Mouse (Mus musculus) neural tube, embryonic 10.5 days (tissue): ENCODE data around the gene Smarcc2.

ENCODE experiments used
- DNase-seq: peaks from one replicate; pipeline ENCODE4 v3.0.0-alpha.2; 2017; ENCODE audit warnings: low spot score; ENCODE audit errors: extremely low spot score

Smarcc2 gene

DNA sequence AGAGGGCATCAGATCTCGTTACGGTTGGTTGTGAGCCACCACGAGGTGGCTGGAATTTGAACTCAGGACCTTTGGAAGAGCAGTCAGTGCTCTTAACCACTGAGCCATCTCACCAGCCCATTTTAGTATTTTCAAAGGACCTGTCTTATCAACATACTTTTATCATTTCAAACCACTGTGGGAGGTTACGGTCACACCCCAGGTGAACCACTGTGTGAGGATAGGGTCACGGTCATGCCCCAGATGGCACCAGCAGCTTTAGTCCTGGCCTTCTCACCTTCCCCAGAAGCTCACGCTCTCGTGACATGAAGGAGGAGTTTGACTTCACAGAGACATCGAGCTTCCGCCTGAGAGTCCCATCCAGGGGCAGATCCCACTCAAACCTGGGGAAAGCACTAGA, 52.1 kb downstream of the Smarcc2 start:
- no peak for DNase-seq

DNA sequence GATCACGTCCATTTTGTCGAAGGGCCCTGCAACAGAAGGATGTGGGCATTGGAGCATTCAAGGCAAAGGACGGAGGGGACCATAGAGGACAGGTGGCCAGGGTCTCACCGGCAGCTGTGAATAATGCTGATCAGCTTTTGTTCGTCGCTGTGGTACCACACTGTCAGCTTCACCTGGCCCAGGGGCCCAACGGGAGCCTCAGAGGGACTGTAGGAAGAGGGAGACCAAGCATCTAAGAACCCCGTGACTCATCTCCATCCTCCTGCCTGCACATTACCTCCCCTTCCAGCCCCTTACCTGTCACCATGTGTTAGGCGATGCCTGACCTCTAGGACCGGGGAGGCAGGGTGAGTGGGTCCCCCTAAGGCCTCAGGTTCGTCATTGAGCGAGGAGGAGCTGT, 52.7 kb downstream of the Smarcc2 start:
- DNase-seq = no peak

DNA sequence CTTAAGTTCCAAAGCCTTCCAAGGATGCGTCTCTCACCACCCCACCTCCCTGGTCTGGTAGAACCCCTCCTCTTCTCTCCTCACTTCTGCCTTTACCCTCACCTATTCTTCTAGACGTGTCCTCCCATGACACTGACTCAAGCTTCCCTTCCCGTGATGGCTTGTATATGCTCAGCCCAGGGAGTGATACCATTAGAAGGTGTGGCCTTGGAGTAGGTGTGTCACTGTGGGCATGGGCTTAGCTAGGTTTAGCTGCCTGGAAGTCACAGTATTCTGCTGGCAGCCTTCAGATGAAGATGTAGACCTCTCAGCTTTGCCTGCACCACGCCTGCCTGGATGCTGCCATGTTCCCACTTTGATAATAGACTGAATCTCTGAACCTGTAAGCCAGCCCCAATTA, 56.0 kb downstream of the Smarcc2 start:
- no peak for DNase-seq

DNA sequence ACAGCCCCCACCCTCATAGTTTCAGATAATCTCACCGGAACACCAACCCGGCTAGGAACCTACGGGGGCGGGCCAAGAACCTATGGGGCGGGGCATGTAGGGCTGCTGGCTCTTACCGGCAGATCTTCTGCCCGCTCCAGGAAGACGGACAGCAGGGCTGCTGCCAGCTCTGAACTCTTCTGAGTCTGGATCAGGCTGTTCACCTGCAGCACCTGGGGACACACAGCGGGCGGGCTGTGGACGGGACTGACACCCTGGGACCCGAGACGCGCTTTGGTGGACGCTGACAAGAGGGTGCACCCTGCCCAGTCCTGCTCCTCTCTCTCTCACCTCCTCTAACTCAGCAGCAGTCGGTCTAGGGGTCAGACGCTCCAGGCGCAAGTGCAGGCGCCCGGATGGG, 57.0 kb downstream of the Smarcc2 start:
- no peak for DNase-seq

DNA sequence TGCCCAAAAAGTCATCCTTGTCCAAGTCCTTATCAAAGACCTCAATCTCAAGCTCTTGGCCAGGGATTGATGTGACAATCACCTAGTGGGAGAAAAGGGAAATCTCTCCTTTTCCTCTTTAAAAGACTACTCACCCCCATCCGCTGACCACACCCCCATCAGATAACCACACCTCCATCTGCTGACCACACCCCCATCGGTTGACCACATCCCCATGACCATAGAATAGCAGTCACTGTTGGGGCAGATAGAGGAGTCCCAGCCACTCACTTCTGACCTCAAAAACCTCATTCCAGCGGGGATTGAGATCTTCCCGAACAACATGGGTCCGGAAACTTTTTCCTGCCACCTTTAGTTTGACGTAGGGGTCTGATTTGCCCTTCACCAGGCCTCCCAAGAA, 57.6 kb downstream of the Smarcc2 start:
- no peak for DNase-seq

DNA sequence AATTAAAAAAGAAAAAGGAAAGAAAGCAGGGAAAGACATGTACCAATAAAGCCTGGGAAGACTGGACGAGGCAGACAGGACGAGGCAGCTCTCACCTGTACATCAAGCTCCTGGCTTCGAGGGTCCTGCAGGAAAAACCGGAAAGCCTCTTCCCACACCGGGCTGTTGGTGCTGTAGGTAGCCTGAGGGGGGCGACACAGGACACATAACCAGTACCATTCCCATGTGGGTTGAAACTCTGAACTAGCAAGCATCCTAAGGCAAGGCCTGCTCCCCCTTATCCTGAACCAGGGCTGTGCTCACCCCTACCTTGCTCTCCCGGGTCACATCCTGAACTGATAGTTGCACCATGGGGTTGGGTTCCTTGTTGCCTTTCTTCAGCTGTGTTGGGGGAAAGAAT, 59.8 kb downstream of the Smarcc2 start:
- no peak for DNase-seq

DNA sequence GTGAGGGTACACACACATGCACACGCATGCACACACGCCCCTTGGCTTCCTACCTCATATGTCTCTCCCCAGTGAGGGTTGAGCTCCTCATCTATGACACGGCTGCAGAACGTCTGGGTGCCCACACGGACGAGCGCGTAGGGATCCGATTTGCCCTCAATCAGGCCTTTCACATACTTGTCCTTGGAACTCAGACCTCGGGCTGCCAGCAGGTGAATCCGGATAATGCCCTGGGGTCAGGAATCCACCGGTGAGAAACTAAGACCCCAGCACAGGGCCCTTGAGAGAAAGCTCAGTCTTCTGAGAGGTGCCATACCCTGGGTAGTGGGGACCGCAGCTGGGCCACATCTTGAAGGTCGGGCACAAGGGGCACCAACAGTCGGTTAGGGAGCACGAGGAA, 61.5 kb downstream of the Smarcc2 start:
- no peak for DNase-seq

DNA sequence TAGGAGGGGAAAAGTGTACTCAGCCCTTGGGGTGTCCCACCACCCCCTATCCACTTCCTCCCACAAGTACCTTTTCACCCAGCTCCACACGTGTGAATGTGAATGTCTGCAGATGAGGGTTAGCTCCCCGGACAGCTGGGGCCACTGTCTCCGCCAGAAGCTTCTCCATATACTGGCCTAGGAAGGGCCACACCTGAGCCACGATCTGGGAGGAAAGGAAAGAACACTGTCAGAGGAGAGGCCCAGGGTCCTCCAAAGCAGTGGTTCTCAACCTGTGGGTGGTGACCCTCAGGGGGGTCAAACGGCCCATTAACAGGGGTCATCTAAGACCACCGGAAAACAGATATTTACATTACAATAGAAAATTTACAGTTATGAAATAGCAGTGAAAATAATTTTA, 63.3 kb downstream of the Smarcc2 start:
- DNase-seq = no peak

DNA sequence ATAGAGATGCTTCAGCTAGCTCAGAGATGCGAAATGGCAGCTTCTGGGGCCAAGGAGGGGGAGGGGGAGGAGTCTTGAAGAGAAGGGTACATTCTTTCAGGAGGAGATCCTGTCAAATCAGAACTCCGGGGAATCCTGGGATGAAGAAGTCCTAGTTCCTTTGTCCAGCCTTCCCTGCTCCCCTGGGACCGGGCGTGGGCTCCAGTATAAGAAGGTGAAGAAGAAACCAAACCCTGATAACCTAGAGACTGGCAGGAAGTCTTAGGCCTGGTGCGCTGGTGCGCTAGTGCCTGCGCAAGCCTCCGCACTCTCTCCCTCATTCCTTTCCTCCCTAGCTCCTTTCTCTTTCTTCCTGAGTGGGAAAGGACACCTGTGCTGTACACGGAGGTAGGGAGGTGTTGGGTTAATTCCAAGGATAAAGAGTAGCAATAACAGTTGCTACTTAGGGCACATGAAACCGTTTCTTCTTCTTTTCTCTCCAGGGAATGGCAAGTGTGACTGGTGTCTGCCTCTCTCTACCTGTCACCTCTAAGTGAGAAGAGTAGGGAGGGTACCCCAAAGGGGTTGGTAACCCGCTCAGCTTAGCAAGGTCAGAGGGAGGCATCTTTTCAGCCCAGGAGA, 65.2 kb downstream of the Smarcc2 start:
- peak; percentile 30 for DNase-seq

DNA sequence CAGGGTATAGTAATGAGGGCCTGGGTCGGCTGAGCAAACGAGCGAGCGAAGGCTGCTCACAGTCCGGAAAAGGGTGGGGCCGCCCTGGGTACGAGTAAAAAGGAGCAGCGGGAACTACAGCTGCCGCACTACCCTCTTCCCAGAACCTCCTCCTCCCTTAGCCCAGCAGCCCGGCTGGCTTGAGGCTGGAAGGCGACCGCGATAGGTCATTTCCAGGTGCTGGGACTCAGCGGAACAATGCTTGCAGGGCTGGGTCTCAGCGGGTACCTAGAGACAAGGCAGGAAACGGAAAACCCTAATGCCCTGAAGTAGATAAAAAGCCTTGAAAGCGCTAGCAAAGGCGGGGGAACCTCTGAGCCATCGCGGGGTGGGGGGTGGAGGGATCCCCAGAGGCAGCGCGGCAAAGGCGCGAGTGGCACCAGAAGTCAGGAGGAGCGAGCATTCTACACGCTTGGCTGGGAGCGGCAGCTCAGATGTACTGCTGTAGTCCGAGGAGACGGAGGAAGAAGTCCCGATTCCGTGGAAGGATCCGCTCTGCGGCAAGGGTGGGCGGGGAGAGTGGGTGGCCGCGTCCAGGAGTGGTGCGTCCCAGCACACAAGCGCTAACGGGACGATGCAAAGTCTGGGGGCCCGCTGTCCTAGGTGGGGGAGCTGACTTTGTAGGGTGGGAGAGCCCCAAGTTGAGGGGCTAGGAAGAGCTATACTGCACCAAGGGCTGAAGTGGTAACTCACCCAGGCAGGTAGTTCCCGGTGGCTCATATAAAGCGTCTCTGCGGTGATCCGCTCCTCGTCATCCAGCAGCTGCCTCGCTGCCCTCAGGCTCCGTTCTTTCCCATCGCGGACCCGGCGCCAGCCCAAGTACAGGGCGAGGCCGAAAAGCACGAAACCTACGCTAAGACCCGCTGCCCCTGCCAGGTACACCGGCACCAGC, 65.9 kb downstream of the Smarcc2 start:
- DNase-seq = peak; percentile 73

DNA sequence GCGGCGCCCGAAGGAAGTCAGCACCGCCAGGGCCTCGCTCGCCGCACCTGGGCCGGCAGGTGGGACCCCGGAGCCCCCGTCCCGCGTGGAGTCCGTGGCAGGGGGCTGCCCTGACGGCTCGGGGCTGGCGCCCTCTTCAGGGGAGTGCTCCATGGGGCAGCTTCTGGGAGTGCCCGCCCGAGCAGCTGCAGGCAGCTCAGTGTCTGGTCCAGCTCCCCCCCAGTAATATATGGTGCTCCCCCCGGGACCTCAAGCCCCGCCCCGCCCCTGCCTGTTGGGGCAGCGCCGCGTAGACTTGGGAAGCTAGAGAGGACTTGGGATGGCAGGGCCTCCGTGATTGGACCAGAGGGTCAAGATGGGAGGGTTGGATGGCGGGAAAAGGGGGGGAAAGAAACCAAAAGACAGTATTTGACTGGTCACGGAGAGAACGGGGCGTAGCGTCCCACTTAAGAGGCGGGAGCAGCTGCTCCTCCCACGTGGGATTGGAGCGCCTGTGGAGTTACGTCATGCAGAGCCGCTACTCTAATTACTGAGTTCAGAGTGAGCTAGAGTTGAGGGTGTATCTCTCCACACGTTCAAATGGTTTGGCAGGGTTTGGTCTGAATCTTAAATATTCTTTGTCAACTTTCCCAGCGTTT, 66.7 kb downstream of the Smarcc2 start, which contains the start of gene Esyt1:
Esyt1 (minus strand) TSS at position 201 of the 638 bp plus-strand sequence.
- peak; percentile 92 for DNase-seq

DNA sequence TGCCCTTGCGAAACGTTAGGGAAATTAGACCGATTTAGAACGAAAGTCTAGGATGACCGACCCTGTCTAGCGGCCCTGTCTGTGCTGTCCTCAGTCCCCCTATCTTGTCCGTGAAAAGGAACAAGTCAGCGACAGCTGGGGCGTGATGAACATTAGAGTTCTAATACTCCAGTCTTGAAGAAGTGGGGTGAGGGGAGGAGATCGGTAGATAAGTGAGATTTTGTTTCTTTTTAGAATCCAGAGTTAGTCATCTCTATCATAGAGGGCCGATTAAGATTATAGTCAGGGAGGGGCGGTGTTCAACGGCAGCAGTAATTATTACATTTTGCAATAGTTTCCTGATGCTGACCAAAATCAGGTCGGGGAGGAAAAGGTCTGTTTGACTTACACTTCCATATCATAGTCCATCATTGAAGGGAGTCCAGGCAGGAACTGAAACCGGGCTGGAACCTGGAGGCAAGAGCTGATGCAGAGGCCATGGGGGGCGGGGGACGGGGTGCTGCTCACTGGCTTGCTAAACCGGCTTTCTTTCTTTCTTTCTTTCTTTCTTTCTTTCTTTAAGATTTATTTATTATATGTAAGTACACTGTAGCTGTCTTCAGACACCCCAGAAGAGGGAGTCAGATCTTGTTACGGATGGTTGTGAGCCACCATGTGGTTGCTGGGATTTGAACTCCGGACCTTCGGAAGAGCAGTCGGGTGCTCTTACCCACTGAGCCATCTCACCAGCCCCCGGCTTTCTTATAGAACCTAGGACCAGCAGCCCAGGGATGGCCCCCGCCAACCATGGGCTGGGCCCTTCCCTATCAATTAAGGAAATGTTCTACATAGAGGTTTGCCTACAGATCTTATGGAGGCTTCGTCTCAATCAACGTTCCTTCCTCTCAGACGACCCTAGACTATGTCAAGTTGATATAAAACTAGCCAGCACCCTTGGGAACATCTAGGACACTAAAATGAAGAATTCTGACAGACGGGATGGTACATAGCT, 67.6 kb downstream of the Smarcc2 start:
- DNase-seq = no peak

DNA sequence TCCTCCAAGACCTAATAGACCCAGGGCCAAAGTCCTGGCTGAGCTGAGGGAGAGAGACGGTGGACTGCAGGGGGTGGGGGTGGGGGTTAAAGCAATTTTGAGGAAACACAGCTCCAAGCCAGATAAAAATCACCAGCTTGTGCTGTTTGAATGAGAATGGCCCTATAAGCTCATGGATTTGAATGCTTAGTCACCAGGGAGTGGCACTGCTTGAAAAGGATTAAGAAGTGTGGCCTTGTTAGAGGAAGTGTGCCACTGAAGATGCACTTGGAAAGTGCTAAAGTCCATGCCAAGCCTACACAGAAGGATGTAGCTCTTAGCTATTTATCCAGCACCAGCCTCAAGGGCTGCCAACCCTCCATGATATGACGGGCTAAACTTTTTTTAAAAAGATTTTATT, 76.2 kb downstream of the Smarcc2 start:
- no peak for DNase-seq

DNA sequence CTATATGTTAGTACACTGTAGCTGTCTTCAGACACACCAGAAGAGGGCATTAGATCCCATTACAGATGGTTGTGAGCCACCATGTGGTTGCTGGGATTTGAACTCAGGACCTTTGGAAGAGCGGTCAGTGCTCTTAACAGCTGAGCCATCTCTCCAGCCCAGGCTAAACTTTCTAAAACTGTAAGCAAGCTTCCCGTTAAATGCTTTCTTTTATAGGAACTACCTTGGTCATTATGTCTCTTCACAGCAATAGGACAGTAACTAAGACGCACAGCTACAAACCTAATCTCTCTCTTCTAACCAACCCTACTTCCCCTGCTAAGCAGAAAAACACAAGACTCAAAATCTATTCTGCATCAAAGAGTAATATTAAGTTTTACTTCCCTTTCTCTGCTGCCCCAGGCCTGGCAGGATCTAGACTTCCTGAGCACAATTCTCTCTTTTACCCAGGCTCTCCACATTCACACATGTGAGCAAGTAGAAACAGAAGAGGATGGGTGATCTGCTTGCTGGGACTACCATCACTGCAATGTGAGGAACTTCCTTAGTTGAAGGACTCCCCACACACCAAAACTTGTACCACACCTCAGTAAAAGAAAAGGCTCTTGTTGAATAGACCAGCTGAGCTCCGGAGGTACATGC, 76.7 kb downstream of the Smarcc2 start:
- DNase-seq = no peak

DNA sequence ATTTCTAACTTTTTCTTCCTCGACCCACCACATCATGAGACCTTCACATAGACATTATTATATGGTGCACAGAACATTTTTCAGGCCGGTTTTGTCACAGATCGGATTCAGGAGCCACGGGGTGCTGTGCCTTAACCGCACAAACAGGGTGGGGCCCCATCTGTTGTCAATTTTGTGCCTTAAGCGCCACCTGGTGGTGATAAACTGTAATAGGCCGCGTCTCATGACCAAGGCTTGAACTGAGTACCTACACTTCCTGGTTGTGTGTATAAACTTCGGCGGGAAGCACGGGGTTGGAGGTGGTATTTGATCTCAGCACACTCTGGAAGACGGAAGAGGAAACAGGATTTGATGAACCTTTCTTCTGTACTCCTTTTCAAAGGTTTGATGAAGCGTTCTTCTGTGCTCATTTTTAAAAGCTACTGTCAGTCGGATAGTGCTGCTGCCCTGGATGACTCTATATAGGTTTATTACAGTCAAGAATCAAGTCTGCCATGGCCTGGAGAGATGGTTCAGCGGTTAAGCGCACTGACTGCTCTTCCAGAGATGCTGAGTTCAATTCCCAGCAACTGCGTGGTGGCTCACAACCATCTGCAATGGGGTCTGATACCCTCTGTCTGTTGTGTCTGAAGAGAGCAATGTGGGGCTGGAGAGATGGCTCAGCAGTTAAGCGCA, 77.4 kb downstream of the Smarcc2 start:
- DNase-seq = peak; percentile 89

DNA sequence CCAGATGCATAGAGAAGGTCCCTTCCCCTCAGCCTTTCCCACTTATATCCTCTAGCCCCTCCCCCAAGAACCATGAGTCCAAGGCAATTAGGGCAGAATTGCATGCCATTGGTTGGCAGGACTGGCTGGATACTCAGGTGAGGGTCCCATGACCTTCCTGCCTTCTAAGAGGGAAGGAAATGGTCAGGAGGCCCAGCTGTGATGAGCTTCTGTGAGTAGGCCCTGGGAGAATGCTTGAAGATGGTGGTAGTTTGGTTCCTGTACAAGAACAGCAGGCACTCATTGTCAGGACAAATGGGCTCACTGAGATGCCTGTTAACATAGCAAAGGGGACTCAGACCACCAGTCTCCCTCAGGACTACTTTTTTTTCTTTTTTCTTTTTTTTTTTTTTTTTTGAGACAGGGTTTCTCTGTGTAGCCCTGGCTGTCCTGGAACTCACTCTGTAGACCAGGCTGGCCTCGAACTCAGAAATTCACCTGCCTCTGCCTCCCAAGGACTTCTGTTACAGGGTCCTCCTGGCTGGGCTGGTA, 79.4 kb downstream of the Smarcc2 start:
- no peak for DNase-seq
